Mouse (Mus musculus): Measurements from ENCODE around the gene Lrrc4c.

- TF ChIP-seq FLI1 (IDR thresholded peaks at IDR 0.05; ENCODE audit: low read length) (no peak), GATA1 (IDR thresholded peaks at IDR 0.05; ENCODE audit: borderline replicate concordance, low read length) (no peak)
These were observed 1014.2 kb downstream of the Lrrc4c start for GRCm38 (mm10) chr2:97332084-97332682.
